Mouse (Mus musculus) forebrain, embryonic 15.5 days (tissue): ENCODE results near the gene 1700056E22Rik. TPM values are rescaled to one million over a fixed set of nuclear protein-coding genes. Genes with fewer than 3 reads are reported as not detected.

ENCODE experiments used
- ATAC-seq: fragments of 200-750 bp; cut with Nextera tagmentation; replicated peaks from 2 replicates; pipeline ENCODE4 v1.8.0; 2017; ENCODE audit warnings: mild to moderate bottlenecking, moderate TSS enrichment, moderate library complexity
- H3K27ac ChIP-seq: fragments of 300-500 bp; sonication (generic); replicated peaks from 2 replicates; pipeline ENCODE4 v1.5.1; 2015; ENCODE audit warnings: mild to moderate bottlenecking, inconsistent platforms
- H3K27me3 ChIP-seq: fragments of 300-500 bp; sonication (generic); 2 replicates; pipeline ENCODE4 v1.6.1; 2015; ENCODE audit warnings: inconsistent platforms
- H3K36me3 ChIP-seq: fragments of 300-500 bp; sonication (generic); 2 replicates; pipeline ENCODE4 v1.6.1; 2015; ENCODE audit warnings: mild to moderate bottlenecking, inconsistent platforms
- H3K4me1 ChIP-seq: fragments of 300-500 bp; sonication (generic); 2 replicates; pipeline ENCODE4 v1.6.1; 2015; ENCODE audit warnings: inconsistent platforms
- H3K4me2 ChIP-seq: fragments of 300-500 bp; sonication (generic); replicated peaks from 2 replicates; pipeline ENCODE4 v1.6.1; 2015; ENCODE audit warnings: mild to moderate bottlenecking, inconsistent platforms
- H3K4me3 ChIP-seq: fragments of 300-500 bp; sonication (generic); 2 replicates; pipeline ENCODE4 v1.5.1; 2015; ENCODE audit warnings: mild to moderate bottlenecking, inconsistent platforms
- H3K9ac ChIP-seq: fragments of 300-500 bp; sonication (generic); replicated peaks from 2 replicates; pipeline ENCODE4 v1.6.1; 2015; ENCODE audit warnings: mild to moderate bottlenecking, inconsistent platforms
- H3K9me3 ChIP-seq: fragments of 300-500 bp; sonication (generic); 2 replicates; pipeline ENCODE4 v1.6.1; 2016; ENCODE audit warnings: inconsistent platforms
- WGBS: fragments of 180-500 bp; shearing (Covaris S2); methylation state at CpG from one replicate; pipeline ENCODE4 v1.1.7; 2015; ENCODE audit warnings: mixed read lengths; 5-methylcytosine and 5-hydroxymethylcytosine counted together
- polyA plus RNA-seq: library from polyadenylated mRNA; unstranded; fragments of >200 nt; fragmentation: Nextera tagmentation; extraction: Ambion mirVana; gene quantifications from 2 replicates; pipeline ENCODE4 v1.2.1, GENCODE M21; 2015

The 1700056E22Rik gene
- polyA plus RNA-seq, 1 experiment from 2014 or later: 0.65 TPM

GRCm38 (mm10) chr1:184013106-184013505 is 21.0 kb downstream of the 1700056E22Rik start, which contains the start of gene Dusp10:
Gene Dusp10, plus strand, starts transcription at chr1:184013302.
- H3K27me3 ChIP-seq: no peaks in the 10 kb centered on the region
- no peak within 1 kb of the TSS for H3K4me2 ChIP-seq
- H3K4me3 ChIP-seq: no peak within 1 kb of the TSS
- H3K27ac ChIP-seq: no peak within 1 kb of the TSS
- H3K9me3 ChIP-seq: no peaks in the 10 kb centered on the region; the same call in 1 of the 2 replicates
- 82% methylated on average over 4 of the region's 4 CpGs for WGBS
- no peak for ATAC-seq
- H3K36me3 ChIP-seq: no peaks in the 10 kb centered on the region
- no peak within 1 kb of the TSS for H3K9ac ChIP-seq
- H3K4me1 ChIP-seq: no peaks in the 10 kb centered on the region

GRCm38 (mm10) chr1:184011311-184011710 is 22.8 kb downstream of the 1700056E22Rik start:
- H3K4me1 ChIP-seq: no peaks in the 10 kb centered on the region
- no peak overlapping the region for H3K9ac ChIP-seq
- H3K4me2 ChIP-seq: no peak overlapping the region
- WGBS: 94% methylated on average over 6 of the region's 6 CpGs
- H3K27ac ChIP-seq: no peak overlapping the region
- no peaks in the 10 kb centered on the region for H3K36me3 ChIP-seq
- no peaks in the 10 kb centered on the region; the same call in 1 of the 2 replicates for H3K9me3 ChIP-seq
- no peak for ATAC-seq
- H3K27me3 ChIP-seq: no peaks in the 10 kb centered on the region
- H3K4me3 ChIP-seq: no peak overlapping the region

DNA sequence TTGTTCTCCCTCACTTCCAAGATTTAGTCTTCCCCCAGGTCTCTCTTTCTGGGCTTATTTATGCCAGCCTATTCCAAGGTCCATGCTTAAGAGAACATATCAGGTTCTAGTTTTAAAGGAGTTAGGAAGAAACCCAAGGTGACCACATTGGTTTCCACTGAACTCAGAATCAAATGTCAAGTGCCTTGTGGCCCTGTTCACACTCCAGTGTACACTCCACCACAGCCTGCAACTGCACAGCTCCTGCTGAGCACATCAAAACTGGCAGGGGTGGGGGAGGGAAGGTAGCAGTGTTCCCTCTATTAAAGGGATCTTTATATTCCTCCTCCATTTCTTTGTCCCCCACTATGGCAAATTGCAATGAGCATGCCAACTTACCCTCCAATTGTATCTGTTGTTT is 28.0 kb downstream of the 1700056E22Rik start:
- no peak for ATAC-seq
- Histone ChIP-seq H3K4me3 (no peak overlapping the region), H3K4me1 (0 out of 2 replicates have a peak, but pooled peaks cover 2% of the 10 kb centered on the region), H3K27me3 (no peaks in the 10 kb centered on the region), H3K9ac (no peak overlapping the region), H3K9me3 (no peaks in the 10 kb centered on the region), H3K4me2 (no peak overlapping the region), H3K27ac (no peak overlapping the region), H3K36me3 (no peaks in the 10 kb centered on the region)

DNA sequence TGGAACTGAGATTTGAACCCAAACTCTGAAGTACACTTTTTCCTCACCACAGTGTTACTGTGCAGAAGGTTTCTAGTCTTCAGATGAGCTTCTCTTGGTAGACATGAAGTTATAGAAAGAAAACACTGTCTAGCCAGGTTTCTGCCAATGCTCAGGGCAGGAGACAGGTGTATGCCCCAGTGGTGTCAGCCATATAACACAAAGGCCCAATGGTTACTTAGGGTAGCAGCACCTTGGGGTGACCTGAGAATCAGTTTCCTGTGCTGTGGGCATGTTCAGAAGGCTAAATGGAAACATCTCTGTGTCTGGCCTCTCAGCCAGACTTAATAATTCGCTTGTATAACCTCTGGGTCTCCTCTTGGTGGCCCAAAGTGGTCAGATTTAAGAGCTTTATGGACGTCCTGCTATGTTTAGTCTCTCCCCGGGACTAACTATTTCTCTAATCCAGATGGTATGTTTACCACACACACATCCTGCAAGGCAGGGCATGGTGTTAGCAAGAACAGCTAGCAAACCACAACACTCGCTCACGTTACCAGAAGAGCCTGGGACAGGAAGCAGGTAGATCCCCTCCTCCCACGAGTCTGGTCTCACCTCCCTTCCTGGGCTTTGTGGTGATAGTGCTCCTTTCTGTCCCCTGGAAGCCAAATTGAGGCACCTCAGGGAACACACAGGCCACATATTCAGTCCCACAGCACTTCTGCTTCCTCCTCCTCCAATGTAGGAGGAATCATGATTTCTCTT is 28.6 kb downstream of the 1700056E22Rik start:
- WGBS: 84% methylated on average over 6 of the region's 6 CpGs
- Histone ChIP-seq H3K4me3 (no peak overlapping the region), H3K27ac (no peak overlapping the region), H3K9ac (no peak overlapping the region), H3K36me3 (no peaks in the 10 kb centered on the region), H3K4me2 (no peak overlapping the region), H3K27me3 (no peaks in the 10 kb centered on the region), H3K9me3 (no peaks in the 10 kb centered on the region), H3K4me1 (0 out of 2 replicates have a peak, but pooled peaks cover 2% of the 10 kb centered on the region)
- ATAC-seq: no peak

GRCm38 (mm10) chr1:184004311-184004710 is 29.8 kb downstream of the 1700056E22Rik start:
- no peak for ATAC-seq
- Histone ChIP-seq H3K27ac (no peak overlapping the region), H3K4me1 (0 out of 2 replicates have a peak, but pooled peaks cover 2% of the 10 kb centered on the region), H3K4me2 (no peak overlapping the region), H3K9ac (no peak overlapping the region), H3K36me3 (no peaks in the 10 kb centered on the region), H3K9me3 (no peaks in the 10 kb centered on the region), H3K27me3 (no peaks in the 10 kb centered on the region), H3K4me3 (no peak overlapping the region)
- 64% methylated on average over 2 of the region's 2 CpGs for WGBS

DNA sequence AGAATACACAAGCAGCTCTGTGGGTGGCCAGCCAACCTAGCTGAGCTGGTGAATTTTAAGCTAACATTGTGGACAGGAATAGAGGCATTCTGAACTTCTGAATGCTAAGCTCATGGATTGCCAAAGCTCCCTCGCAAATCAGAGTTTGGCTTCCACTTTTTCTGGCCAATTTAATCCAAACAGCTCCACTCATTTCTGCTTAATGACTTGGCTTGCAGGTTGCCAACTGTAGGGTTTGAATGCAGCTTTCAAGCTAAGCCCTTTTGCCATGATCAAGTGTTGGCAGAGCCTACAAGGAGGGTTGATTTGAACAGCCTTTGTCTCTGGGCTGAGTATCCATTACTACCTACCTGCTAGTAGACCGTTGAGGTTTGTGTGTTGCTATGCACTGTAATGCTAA is 31.6 kb downstream of the 1700056E22Rik start:
- Histone ChIP-seq H3K4me3 (no peak overlapping the region), H3K4me1 (0 out of 2 replicates have a peak, but pooled peaks cover 2% of the 10 kb centered on the region), H3K9me3 (no peaks in the 10 kb centered on the region), H3K27me3 (no peaks in the 10 kb centered on the region), H3K36me3 (no peaks in the 10 kb centered on the region), H3K9ac (no peak overlapping the region), H3K27ac (no peak overlapping the region), H3K4me2 (no peak overlapping the region)
- WGBS: 38% methylated on average over 2 of the region's 2 CpGs
- ATAC-seq: peak; percentile 35; the same call in 1 of the 2 replicates

DNA sequence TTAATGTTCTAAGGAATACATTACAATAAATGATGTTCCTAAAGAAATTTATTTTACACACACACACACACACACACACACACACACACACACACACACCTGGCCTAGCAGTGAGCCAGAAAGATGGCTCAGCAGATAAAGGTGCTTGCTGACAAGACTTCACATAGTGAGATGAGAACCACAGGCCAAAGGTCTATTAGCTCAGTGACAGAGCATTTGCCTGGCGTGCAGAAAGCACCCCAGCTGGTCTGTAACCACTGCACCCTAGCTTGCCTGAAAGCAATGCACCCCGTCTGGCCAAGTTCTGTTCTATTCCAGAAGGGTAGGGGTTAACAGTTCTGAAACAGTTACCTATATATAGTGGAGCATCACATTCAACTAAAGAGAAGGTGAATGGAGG is 36.9 kb downstream of the 1700056E22Rik start:
- no peaks in the 10 kb centered on the region for H3K9me3 ChIP-seq
- no peak for ATAC-seq

DNA sequence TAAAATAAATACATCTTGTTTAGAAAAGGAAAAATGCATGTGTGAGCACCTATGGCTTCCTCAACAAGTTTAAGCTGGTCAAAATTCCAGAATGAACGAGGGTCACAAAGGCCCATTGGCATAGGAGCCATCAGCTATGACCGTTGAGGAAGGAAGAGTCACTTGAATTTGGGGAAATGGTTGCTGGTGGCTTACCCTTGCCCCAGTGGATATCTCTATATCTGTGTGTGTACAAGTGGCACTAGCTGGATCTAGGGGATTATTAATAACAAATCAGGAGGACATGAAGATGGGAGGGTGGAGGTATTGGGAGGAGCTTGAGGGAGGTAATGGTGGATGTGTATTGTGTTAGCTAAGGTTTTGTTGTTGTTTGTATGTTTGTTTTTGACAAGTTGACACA is 42.2 kb downstream of the 1700056E22Rik start:
- Histone ChIP-seq H3K27me3 (no peaks in the 10 kb centered on the region), H3K9me3 (no peaks in the 10 kb centered on the region), H3K4me1 (no peaks in the 10 kb centered on the region), H3K9ac (no peak overlapping the region), H3K4me3 (no peak overlapping the region), H3K27ac (no peak overlapping the region), H3K36me3 (no peaks in the 10 kb centered on the region), H3K4me2 (no peak overlapping the region)
- WGBS: 92% methylated on average over 2 of the region's 2 CpGs
- ATAC-seq: no peak

More for the DNA sequence above, 36.9 kb downstream of the 1700056E22Rik start:
- Histone ChIP-seq H3K4me3 (no peak overlapping the region), H3K27me3 (no peaks in the 10 kb centered on the region), H3K4me1 (0 out of 2 replicates have a peak, but pooled peaks cover 1% of the 10 kb centered on the region), H3K27ac (no peak overlapping the region), H3K4me2 (no peak overlapping the region), H3K9ac (no peak overlapping the region), H3K36me3 (no peaks in the 10 kb centered on the region)
- 84% methylated on average over 2 of the region's 2 CpGs for WGBS

- no peak overlapping the region for H3K9ac ChIP-seq
- WGBS: 95% methylated on average over 7 of the region's 7 CpGs
- no peak for ATAC-seq
These were observed 46.3 kb downstream of the 1700056E22Rik start for GRCm38 (mm10) chr1:183987711-183988245.

More at GRCm38 (mm10) chr1:183987711-183988245, 46.3 kb downstream of the 1700056E22Rik start:
- H3K4me3 ChIP-seq: no peak overlapping the region
- no peak overlapping the region for H3K27ac ChIP-seq
- no peaks in the 10 kb centered on the region for H3K27me3 ChIP-seq
- H3K36me3 ChIP-seq: no peaks in the 10 kb centered on the region
- no peak overlapping the region for H3K4me2 ChIP-seq
- H3K9me3 ChIP-seq: no peaks in the 10 kb centered on the region
- H3K4me1 ChIP-seq: no peaks in the 10 kb centered on the region

Other genes with a start within 250 kb of the 1700056E22Rik start
- gene Dusp10, start 21.0 kb downstream of the 1700056E22Rik start, polyA plus RNA-seq: 5.1 and 6.3 TPM in 2 replicates